Mouse (Mus musculus): Measurements from ENCODE around the gene Tceal3.
"Not testable (repeated sequence)": the region's sequence is repeated elsewhere in the genome, so short reads cannot be mapped to it uniquely, and the experiment has no call there.

The Tceal3 gene

GRCm38 (mm10) chrX:136590199-136590896 lies at the start of gene Tceal3:
TSS of gene Tceal3 (plus strand) at chrX:136590842.
- no peak for DNase-seq (ENCODE audit: low read depth, low spot score)

- not testable (repeated sequence) for DNase-seq (ENCODE audit: low read depth, low spot score)
Observed at GRCm38 (mm10) chrX:136543956-136544355, 46.7 kb upstream of the Tceal3 start, which contains the start of gene Kir3dl2. TSS of gene Kir3dl2 (minus strand) at chrX:136544056.

GRCm38 (mm10) chrX:136569094-136569493 lies 21.5 kb upstream of the Tceal3 start:
- DNase-seq (ENCODE audit: low read depth, low spot score): not testable (repeated sequence)

DNA sequence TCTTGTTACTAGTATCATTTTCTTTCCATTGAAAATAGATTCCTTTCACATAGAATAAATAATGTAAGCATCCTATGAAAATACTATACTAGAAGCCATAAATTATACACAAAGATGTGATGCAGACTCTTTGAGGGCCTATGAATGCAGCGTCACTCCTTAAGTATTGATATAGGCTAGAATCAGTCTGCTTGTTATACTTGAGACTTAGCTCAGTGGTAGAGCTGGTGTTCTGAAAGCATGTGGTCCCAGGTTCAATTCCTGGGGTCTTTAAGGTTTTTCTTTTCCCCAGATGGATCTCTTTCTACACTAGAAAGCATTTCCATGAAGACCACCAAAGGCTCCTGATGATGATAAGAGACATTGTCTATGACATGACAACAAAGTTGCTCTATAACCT lies 6.0 kb upstream of the Tceal3 start:
- DNase-seq (ENCODE audit: low read depth, low spot score): no peak

- DNase-seq (ENCODE audit: low read depth, low spot score): no peak
Observed at GRCm38 (mm10) chrX:136590897-136591257, 235 bp downstream of the Tceal3 start.

DNA sequence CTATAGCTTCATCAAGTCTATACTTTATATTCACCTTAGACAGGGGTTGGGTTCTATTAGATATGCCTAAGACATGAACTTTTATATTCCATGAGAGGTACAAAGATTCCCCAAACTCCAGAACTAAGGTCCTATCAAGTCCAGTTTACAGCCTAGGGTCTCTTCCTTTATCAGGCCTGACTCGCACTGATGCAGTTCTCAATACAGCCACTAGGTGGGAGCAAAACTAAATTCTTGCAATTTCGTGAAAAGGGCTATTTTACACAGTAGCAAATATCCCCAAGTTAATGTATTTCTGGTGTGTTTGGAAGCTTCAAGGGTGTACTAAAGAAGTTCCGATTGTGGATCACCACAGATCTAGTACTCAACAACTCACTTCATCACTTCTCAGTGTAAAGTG lies 8.8 kb downstream of the Tceal3 start:
- peak; percentile 57 for DNase-seq (ENCODE audit: low read depth, low spot score)

DNA sequence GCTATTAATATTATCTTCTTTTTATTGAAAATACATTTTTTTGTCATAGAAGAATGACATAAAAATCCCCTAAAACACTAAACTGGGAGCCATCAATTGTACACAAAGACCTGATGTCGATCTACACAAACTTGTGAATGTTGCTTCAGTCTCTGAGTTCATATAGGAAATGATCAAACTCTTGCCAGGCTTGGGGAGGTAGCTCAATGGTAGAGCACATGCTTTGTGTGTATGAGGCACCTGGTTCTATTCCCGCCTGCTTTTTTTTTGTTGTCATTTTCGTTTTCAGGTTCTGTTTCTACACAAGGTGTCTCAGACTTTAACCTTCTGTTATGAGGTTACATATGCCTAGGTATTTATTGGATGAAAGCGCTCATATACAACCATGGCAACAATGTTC lies 16.3 kb downstream of the Tceal3 start:
- no peak for DNase-seq (ENCODE audit: low read depth, low spot score)

DNA sequence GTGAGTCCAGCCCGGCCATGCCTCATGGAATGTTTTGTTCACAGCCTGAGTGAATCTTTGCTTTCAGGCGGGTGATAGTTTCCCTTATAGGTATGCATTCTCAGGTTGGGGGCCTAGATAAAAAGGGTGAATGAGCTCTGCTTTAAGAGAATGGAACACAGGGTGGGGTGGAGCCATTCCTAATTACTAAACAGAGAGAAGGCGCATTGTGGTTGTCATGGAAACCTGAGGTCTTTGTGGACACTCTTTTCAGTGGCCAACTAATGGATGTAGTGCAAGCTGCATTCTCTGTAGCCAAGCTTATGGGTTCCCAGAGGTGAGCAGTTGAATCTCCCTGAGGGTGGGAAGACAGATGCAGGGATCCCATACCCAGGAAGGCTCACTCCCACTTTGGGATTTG lies 16.8 kb downstream of the Tceal3 start:
- no peak for DNase-seq (ENCODE audit: low read depth, low spot score)

DNA sequence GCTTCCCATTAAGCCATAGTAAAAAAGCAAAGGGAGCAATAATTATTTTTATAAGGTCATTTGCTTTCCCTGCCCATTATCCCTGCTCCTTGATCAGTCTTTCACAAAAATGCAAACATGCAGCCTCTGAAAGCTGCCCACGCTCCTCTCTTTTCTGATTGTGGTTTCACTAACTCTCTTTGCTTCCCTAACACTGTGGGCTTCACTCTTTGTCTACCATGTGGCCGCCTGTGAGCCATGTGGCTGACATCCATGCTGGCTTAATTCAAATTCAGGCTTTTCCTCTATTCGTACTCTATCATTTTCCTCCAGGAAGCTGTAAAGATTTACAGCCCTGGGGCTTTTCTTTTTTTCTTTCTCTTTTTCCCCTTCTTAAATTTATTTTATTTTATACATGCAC lies 20.7 kb downstream of the Tceal3 start:
- DNase-seq (ENCODE audit: low read depth, low spot score): no peak

DNA sequence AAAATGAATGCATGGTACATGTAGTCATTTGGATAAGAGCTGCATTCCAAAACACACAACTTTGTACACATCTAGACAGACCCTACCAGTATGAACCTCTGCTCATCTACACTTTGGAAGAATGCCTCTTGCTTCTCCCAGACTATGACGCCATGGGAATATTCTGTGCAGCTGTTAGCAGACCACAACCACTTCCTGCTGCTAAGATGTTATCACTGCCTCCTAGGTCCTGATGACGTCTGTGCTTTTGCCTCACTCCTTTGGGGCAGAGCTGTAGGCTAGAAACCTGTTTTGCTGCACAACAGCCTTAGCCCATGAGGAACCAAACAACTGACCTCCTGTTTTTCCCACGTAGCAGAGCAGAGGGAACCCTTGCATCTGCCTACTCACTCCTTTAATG lies 25.2 kb downstream of the Tceal3 start:
- peak; percentile 62 for DNase-seq (ENCODE audit: low read depth, low spot score)

GRCm38 (mm10) chrX:136624905-136625569 lies 34.4 kb downstream of the Tceal3 start:
- DNase-seq (ENCODE audit: low read depth, low spot score): peak; percentile 69

GRCm38 (mm10) chrX:136625959-136626358 lies 35.3 kb downstream of the Tceal3 start:
- DNase-seq (ENCODE audit: low read depth, low spot score): no peak

DNA sequence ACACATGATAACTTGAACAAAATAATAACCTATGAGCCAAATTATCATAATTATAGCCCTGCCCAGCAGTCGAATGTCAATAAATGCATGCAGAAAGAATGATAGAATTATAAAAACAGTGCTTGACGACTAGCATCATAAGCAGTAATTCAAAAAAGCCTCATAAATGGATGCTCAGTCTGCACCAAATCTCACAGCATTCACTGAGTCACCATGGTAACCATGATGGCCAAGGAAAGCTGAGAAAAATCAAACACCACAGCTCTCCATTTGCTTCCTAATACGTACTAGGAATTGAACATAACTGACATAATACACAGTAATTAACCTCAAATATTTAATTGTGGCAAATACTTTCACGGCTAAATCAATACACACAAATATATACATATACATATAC lies 44.5 kb downstream of the Tceal3 start:
- no peak for DNase-seq (ENCODE audit: low read depth, low spot score)

- peak; percentile 64 for DNase-seq (ENCODE audit: low read depth, low spot score)
Observed at GRCm38 (mm10) chrX:136639754-136640153, 49.1 kb downstream of the Tceal3 start.

DNA sequence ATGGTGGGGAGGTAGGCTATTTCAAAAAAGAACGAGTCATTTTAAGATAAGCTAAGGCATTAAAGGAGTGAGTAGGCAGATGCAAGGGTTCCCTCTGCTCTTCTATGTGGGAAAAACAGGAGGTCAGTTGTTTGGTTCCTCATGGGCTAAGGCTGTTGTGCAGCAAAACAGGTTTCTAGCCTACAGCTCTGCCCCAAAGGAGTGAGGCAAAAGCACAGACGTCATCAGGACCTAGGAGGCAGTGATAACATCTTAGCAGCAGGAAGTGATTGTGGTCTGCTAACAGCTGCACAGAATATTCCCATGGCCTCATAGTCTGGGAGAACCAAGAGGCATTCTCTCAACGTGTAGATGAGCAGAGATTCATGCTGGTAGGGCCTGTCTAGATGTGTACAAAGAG lies 55.2 kb downstream of the Tceal3 start:
- DNase-seq (ENCODE audit: low read depth, low spot score): peak; percentile 3

DNA sequence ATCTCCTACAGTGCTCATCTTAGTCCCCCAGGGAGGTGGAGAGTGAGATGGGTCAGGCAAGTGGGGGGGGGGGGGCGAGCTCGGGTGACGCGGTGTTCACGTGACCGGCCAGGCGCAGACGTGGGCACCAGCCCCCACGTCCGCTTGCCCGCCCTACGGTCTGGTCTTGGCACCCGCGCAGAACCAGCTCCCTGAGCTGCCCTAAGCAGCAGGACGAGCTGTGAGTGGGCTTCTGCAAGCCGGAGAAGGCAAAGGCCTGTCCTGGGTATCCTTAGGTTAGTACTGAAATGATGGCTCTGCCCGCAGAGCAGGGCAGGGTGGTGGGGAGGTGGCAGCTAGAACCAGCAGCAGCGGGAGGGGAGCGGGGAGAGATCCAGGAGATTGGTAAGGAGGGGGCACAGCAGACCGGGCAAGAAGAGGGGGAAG lies 75.7 kb downstream of the Tceal3 start:
- peak; percentile 7 for DNase-seq (ENCODE audit: low read depth, low spot score)

DNA sequence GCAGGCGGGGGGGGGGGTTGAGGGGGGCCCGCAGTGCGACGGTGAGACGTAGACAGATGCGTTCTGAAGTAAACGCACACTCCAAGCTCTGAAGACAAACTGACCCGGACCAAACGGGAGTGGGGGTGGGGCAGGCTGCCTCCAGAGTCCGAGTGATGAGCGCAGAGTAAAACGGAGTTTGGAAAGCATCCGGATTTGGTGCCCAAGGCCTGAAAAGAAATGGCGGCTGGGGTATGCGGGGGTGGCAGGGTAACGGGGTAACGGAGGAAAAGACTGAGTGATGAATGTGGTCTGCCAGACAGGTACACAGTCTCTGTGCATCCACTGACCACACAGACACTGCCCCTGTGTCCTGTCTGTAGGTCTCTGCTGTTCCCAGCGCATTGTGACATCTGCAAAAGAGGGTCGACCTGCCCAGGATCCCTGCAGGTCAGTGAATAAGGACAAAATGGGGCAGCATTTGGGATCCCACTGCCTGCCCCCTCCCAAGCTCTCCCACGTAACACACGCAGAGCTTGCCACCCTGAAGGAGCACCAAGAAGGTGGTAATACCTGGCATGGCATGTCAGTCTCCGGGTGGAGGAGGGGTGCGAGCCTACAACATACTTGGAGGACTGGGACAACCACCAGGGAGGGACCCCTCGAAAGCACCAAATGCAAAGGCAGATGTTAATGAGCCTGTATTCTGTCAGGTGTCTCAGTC lies 76.3 kb downstream of the Tceal3 start:
- DNase-seq (ENCODE audit: low read depth, low spot score): peak; percentile 0

DNA sequence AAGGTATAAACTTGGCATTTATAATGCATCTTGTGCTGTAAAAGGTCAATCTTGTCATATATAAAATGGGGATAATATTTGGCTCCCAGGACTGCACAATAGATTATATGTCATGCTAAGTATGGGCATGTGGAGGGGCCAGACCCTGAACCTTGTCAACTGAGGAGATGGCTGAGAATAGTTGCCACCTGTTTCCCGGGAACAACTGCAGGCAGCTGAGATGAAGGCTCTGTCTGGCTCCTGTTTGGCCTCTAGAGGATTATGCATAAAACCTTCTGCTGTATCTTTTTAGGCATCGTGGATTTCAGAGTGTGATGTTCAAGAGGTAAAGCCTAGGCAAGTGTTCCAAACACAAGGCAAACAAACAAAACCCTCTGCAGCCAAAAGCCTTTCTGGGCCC lies 78.2 kb downstream of the Tceal3 start:
- DNase-seq (ENCODE audit: low read depth, low spot score): no peak

GRCm38 (mm10) chrX:136680989-136681388 lies 90.3 kb downstream of the Tceal3 start:
- no peak for DNase-seq (ENCODE audit: low read depth, low spot score)

DNA sequence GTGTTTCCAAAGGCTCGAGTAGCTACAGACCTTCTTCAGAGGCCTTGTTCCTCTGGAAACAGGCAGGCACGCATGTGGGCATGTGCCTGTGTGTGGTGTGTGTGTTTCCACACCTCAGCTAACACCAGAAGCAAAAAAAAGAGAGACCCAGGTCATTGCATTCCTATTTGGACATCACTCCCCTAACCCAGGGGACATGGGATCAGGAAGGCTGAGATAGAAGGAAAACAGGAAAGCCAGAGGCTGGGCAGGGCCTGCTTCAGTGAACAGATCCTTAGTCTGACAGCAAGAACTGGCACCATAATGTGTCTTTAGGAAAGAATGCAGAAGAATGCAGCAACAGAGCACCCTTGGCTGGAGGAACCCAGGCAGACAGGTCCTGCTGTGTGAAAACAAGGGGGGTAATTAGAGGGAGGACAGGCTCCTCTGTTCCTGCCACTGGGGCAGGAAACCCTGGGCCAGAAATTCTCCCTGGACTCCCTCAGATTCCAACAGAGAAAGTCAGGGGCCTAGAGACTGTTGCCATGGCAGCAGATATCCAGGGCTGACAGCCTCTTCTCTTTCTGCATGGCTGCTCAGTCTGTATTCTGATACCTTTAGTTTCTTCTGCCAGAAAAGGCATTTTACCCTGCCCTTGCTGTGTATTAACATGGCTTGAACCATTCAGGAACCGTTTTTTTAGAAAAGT lies 101.1 kb downstream of the Tceal3 start:
- DNase-seq (ENCODE audit: low read depth, low spot score): not testable (repeated sequence)

- DNase-seq (ENCODE audit: low read depth, low spot score): no peak
Observed at GRCm38 (mm10) chrX:136692294-136692675, 101.6 kb downstream of the Tceal3 start.

DNA sequence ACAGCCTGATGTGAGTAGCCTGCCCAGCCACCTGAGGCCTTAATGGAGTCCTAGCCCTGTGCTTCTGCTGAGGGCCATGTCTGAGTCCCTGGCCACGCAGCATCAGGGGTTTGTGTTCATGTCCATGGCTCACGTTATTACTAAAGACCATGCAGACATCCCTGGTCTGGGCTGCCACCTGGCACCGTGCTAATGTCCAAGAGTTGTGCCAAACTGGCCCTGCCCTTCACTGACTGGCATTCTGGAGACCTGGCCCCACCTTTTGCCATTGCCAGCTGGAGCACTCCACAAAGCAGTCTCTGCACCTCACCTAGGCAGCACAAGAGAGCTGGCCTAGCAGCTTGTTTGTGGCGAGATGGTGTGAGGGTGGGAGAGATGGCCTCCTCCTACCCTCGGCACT lies 102.6 kb downstream of the Tceal3 start:
- no peak for DNase-seq (ENCODE audit: low read depth, low spot score)
